Mouse (Mus musculus) MEL (cell line): ENCODE measurements at regions not wholly inside any gene's neighbourhood (a gene's known extent, or its start where the extent isn't known, plus 50 kb on each side); places are given as distances from the start of the nearest gene placed in this dataset.

Experiments used
- CTCF ChIP-seq, 3 experiments: IDR thresholded peaks in 2 of 3; conservative IDR thresholded peaks in 1 of 3; 2 replicates each; pipeline ENCODE4 v1.5.1; 2011 to 2012; ENCODE audit warnings: low read length in 3 of 3, low read depth in 2 of 3, mild to moderate bottlenecking in 2 of 3, improper control_type of control experiment in 1 of 3, inconsistent platforms in 1 of 3, mixed read lengths in 1 of 3, moderate library complexity in 1 of 3; ENCODE audit not compliant: control insufficient read depth in 1 of 3, insufficient read depth in 1 of 3, poor library complexity in 1 of 3, severe bottlenecking in 1 of 3
- EP300 ChIP-seq, 2 experiments: IDR thresholded peaks; 2 replicates each; pipeline ENCODE4 v1.6.1; 2011; ENCODE audit warnings: improper control_type of control experiment in 2 of 2, low read length in 2 of 2, low read depth in 1 of 2, mild to moderate bottlenecking in 1 of 2
- ETS1 ChIP-seq: IDR thresholded peaks from 2 replicates; pipeline ENCODE4 v1.6.1; 2012; ENCODE audit warnings: low read depth, mild to moderate bottlenecking, inconsistent platforms, low read length, improper control_type of control experiment, moderate library complexity
- GATA1 ChIP-seq: IDR thresholded peaks from 2 replicates; pipeline ENCODE4 v1.6.1; 2011; ENCODE audit warnings: low read depth, low read length, improper control_type of control experiment
- POLR2A ChIP-seq, 2 experiments: IDR thresholded peaks; 2 replicates each; pipeline ENCODE4 v1.6.1; 2011 to 2012; ENCODE audit warnings: low read length in 2 of 2, mild to moderate bottlenecking in 2 of 2, control low read depth in 1 of 2, improper control_type of control experiment in 1 of 2, low read depth in 1 of 2, moderate library complexity in 1 of 2; ENCODE audit not compliant: control insufficient read depth in 1 of 2, insufficient read depth in 1 of 2, poor library complexity in 1 of 2
- SMC3 ChIP-seq: IDR thresholded peaks from 2 replicates; pipeline ENCODE4 v1.6.1; 2011; ENCODE audit warnings: low read depth, low read length, improper control_type of control experiment
- TAL1 ChIP-seq: IDR thresholded peaks from 2 replicates; pipeline ENCODE4 v1.6.1; 2012; ENCODE audit warnings: mild to moderate bottlenecking, inconsistent platforms, low read length, moderate library complexity, mixed read lengths
- TCF12 ChIP-seq: IDR thresholded peaks from 2 replicates; pipeline ENCODE4 v1.6.1; 2014; ENCODE audit warnings: low read depth, mild to moderate bottlenecking, inconsistent platforms, low read length, improper control_type of control experiment, moderate library complexity
- UBTF ChIP-seq: IDR thresholded peaks from 2 replicates; pipeline ENCODE4 v1.6.1; 2012; ENCODE audit warnings: low read depth, mild to moderate bottlenecking, inconsistent platforms, low read length, improper control_type of control experiment, moderate library complexity, borderline replicate concordance; ENCODE audit not compliant: insufficient read depth

DNA sequence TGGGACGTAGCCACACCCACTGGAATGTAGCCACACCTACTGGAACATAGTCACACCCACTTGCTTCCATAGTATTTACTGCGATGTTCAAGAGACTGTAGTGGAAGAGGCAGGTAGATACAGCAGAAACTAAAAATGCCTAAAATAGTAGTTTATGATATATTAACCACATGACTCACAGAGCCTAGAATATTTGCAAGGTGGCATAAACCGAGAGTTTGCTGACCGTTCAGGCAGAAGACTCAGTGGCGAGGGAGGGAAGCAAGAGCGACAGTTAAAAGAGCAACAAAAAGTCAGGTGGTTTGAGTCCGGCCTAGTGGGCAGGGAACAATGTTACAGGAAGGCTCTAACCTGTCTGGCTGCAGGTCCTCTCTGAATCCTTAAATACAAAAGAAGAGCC is 50.6 kb upstream of the Ado start:
- TF ChIP-seq UBTF: no peak
- no peak for TF ChIP-seq CTCF (IDR thresholded peaks at IDR 0.05 in 2 of 3, conservative IDR thresholded peaks at IDR 0.05 in 1 of 3; ENCODE audit: control insufficient read depth in 1 of 3, insufficient read depth in 1 of 3, low read depth in 2 of 3, low read length in 3 of 3, poor library complexity in 1 of 3, severe bottlenecking in 1 of 3)
- TF ChIP-seq TAL1: no peak
- TF ChIP-seq EP300 (IDR thresholded peaks at IDR 0.05; ENCODE audit: low read depth in 1 of 2, low read length in 2 of 2): no peak
- no peak for TF ChIP-seq ETS1
- TF ChIP-seq POLR2A (IDR thresholded peaks at IDR 0.05; ENCODE audit: control insufficient read depth in 1 of 2, insufficient read depth in 1 of 2, low read depth in 1 of 2, low read length in 2 of 2, poor library complexity in 1 of 2): no peak
- no peak for TF ChIP-seq GATA1
- TF ChIP-seq TCF12: no peak
- no peak for TF ChIP-seq SMC3
